Mouse (Mus musculus) kidney, adult 2 months (tissue): Measurements from ENCODE around the gene Anpep. TPM values are rescaled to one million over a fixed set of nuclear protein-coding genes. Genes with fewer than 3 reads are reported as not detected.
A peak's percentile ranks its signal among the peaks of the same experiment; 100 is the strongest.
"Not testable (repeated sequence)": the region's sequence is repeated elsewhere in the genome, so short reads cannot be mapped to it uniquely, and the experiment has no call there.

Source experiments
- DNase-seq: peaks from one replicate; pipeline ENCODE4 v3.0.0; 2021
- H3K27ac ChIP-seq: fragments of 200-500 bp; 2 replicates; pipeline ENCODE4 v1.5.1; 2012; ENCODE audit warnings: low read depth, low read length, control low read depth, inconsistent platforms; ENCODE audit not compliant: insufficient read depth
- H3K27me3 ChIP-seq: fragments of 200-500 bp; replicated peaks from 2 replicates; pipeline ENCODE4 v1.6.1; 2012; ENCODE audit warnings: mild to moderate bottlenecking, moderate library complexity, low read length, inconsistent platforms; ENCODE audit not compliant: control insufficient read depth, insufficient read depth
- H3K36me3 ChIP-seq: fragments of 200-500 bp; 2 replicates; pipeline ENCODE4 v1.6.1; 2012; ENCODE audit warnings: mild to moderate bottlenecking, moderate library complexity, low read length, inconsistent platforms; ENCODE audit not compliant: control insufficient read depth, insufficient read depth
- H3K4me1 ChIP-seq: fragments of 200-500 bp; 2 replicates; pipeline ENCODE4 v1.6.1; 2011; ENCODE audit warnings: low read length; ENCODE audit not compliant: control insufficient read depth, insufficient read depth
- H3K4me3 ChIP-seq: fragments of 200-500 bp; 2 replicates; pipeline ENCODE4 v1.5.1; 2011; ENCODE audit warnings: mild to moderate bottlenecking, low read depth, low read length, control low read depth; ENCODE audit not compliant: insufficient read depth
- CTCF ChIP-seq: fragments of 200-500 bp; conservative IDR thresholded peaks from 2 replicates; pipeline ENCODE4 v1.5.1; 2011; ENCODE audit warnings: low read depth, mild to moderate bottlenecking, control low read depth, low read length, moderate library complexity, mixed read lengths; ENCODE audit not compliant: insufficient read depth, insufficient read length
- POLR2A ChIP-seq: fragments of 200-500 bp; IDR thresholded peaks from one replicate; pipeline ENCODE4 v1.6.1; 2011; ENCODE audit warnings: low read depth, low read length, control low read depth
- WGBS: fragments of 180-500 bp; shearing (Covaris S2); methylation state at CpG from one replicate; pipeline ENCODE4 v1.1.7; 2018; 5-methylcytosine and 5-hydroxymethylcytosine counted together
- polyA plus RNA-seq: library from polyadenylated mRNA; depleted of rRNA; stranded (reverse); fragments of >200 nt; gene quantifications from 2 replicates; pipeline ENCODE4 v1.2.3, GENCODE M21; 2012

Gene Anpep
- polyA plus RNA-seq, 1 experiment = 175 TPM

DNA sequence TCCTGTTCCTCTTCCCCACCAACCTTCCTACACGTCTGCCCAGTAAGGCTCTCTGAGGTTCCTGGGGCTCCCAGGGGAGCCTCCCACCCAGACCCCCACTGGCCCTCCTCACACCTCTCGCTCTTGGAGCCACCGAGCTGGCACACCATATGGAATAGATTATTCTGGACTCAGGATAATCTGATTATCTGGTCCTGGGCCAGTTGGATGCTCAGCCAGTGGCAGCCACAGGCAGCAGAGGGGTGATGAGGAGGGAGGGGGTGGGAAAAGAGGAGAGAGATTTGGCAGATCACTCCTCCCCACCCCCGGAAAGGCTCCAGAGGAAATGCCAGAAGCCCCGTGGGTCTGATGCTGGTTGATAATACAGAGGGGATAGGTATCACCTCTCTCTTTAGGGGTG is 62.3 kb downstream of the Anpep start:
- no peaks in the 10 kb centered on the region for H3K27me3 ChIP-seq
- no peaks in the 10 kb centered on the region for H3K4me1 ChIP-seq
- DNase-seq = no peak
- 44% methylated on average over 5 of the region's 5 CpGs for WGBS
- no peak overlapping the region for H3K27ac ChIP-seq
- H3K4me3 ChIP-seq = no peak overlapping the region
- no peaks in the 10 kb centered on the region for H3K36me3 ChIP-seq
- TF ChIP-seq POLR2A (no peak), CTCF (no peak)

- no peak within 1 kb of the TSS for H3K27ac ChIP-seq
- H3K36me3 ChIP-seq = no peaks in the 10 kb centered on the region
- no peaks in the 10 kb centered on the region for H3K27me3 ChIP-seq
- DNase-seq = no peak
- H3K4me1 ChIP-seq = 0 out of 2 replicates have a peak, but pooled peaks cover 3% of the 10 kb centered on the region
- peak within 1 kb of the TSS; percentile 48 for H3K4me3 ChIP-seq
- 86% methylated on average over 6 of the region's 6 CpGs for WGBS
- no peak for TF ChIP-seq CTCF
- no peak for TF ChIP-seq POLR2A
These were observed 67.2 kb downstream of the Anpep start, which contains the start of gene Mesp1 for GRCm38 (mm10) chr7:79793688-79794087. Mesp1 (minus strand) TSS chr7:79793788.

GRCm38 (mm10) chr7:79792635-79793421 is 68.0 kb downstream of the Anpep start:
- Histone ChIP-seq H3K27me3 (no peaks in the 10 kb centered on the region), H3K4me3 (peak overlapping the region; percentile 48), H3K27ac (no peak overlapping the region), H3K4me1 (0 out of 2 replicates have a peak, but pooled peaks cover 3% of the 10 kb centered on the region), H3K36me3 (no peaks in the 10 kb centered on the region)
- WGBS = 5% methylated on average over 80 of the region's 80 CpGs
- TF ChIP-seq CTCF = peak; percentile 70
- TF ChIP-seq POLR2A = no peak
- DNase-seq = peak; percentile 33

- H3K36me3 ChIP-seq, H3K4me3 ChIP-seq, H3K27me3 ChIP-seq, H3K4me1 ChIP-seq, H3K27ac ChIP-seq, DNase-seq: not testable (repeated sequence)
- 82% methylated on average over 2 of the region's 2 CpGs for WGBS
These were observed 71.0 kb downstream of the Anpep start for GRCm38 (mm10) chr7:79789812-79790211.

DNA sequence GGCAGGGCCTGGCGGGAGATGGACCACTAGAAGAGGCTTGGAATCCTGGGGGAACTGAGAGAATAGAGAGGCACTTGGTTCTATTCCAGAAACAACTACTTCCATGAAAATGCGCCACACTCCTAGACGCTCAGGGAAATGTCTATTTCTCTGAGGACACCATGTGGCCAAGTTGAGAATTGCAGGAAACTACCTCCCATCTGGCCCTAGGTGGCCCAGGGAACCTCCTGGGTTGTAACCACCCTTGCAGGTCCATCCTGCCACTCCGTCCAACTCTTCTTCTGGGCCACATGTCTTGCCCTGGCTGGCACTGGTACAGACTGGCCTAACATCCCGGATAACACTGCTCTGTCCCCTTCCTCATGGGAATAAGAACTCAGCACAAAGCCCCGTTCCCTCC is 74.6 kb downstream of the Anpep start:
- Histone ChIP-seq H3K4me3 (no peak overlapping the region), H3K27ac (no peak overlapping the region), H3K4me1 (peaks cover 10% of the 10 kb centered on the region), H3K36me3 (no peaks in the 10 kb centered on the region), H3K27me3 (no peaks in the 10 kb centered on the region)
- 20% methylated on average over 6 of the region's 6 CpGs for WGBS
- TF ChIP-seq CTCF (peak; percentile 76), POLR2A (no peak)
- peak; percentile 79 for DNase-seq

GRCm38 (mm10) chr7:79782516-79782855 is 78.4 kb downstream of the Anpep start:
- H3K4me1 ChIP-seq = peaks cover 13% of the 10 kb centered on the region
- TF ChIP-seq POLR2A = no peak
- TF ChIP-seq CTCF = no peak
- peak; percentile 58 for DNase-seq
- no peak overlapping the region for H3K4me3 ChIP-seq
- 48% methylated on average over 2 of the region's 2 CpGs for WGBS
- no peaks in the 10 kb centered on the region for H3K36me3 ChIP-seq
- no peak overlapping the region for H3K27ac ChIP-seq
- H3K27me3 ChIP-seq = no peaks in the 10 kb centered on the region

- H3K27me3 ChIP-seq = no peaks in the 10 kb centered on the region
- DNase-seq = peak; percentile 52
- no peak overlapping the region for H3K27ac ChIP-seq
- no peak overlapping the region for H3K4me3 ChIP-seq
- 72% methylated on average over 11 of the region's 11 CpGs for WGBS
- TF ChIP-seq POLR2A (no peak), CTCF (no peak)
- H3K4me1 ChIP-seq = peaks cover 13% of the 10 kb centered on the region
- H3K36me3 ChIP-seq = no peaks in the 10 kb centered on the region
These were observed 78.9 kb downstream of the Anpep start for GRCm38 (mm10) chr7:79781826-79782515.
